Mouse (Mus musculus) heart, adult 9 months (tissue): Measurements from ENCODE around the gene Ranbp1.
"Not testable (repeated sequence)": the region's sequence is repeated elsewhere in the genome, so short reads cannot be mapped to it uniquely, and the experiment has no call there.

Source experiments
- DNase-seq, 2 experiments: peaks; one replicate each; pipeline ENCODE4 v3.0.0; 2022; ENCODE audit warnings: low spot score in 2 of 2

The Ranbp1 gene

DNA sequence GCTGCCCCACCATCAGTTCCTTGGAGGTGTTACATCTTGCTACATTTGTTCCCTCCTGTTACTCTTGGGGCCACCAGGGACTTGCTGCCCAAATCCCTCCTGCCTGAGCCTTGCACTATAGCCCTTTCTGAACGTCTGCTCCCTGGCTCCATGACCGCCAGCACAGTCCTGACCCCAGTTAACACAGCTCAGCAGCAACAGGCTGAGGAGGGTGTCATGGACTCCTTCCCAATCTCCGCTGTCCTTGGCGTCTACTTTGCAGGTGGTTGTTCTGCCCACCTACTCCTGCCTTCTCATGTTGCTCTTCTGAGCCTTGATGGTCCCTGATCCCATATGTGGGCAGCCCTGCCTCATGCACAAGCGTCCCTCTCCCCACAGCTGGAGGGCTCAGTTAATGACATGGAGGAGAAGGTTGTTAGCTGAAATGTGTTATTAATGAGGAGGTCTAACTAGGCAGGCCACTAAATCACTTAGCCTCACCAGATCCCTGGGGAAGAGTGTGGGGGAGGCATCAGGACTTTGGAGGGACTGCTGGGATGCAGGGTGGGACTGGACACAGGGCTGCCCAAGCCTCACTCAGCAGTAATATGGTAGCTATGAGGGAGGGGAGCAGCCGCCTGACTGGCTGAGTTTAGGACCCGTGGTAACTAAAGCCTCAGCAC, 45.0 kb downstream of the Ranbp1 start:
- DNase-seq = no peak

DNA sequence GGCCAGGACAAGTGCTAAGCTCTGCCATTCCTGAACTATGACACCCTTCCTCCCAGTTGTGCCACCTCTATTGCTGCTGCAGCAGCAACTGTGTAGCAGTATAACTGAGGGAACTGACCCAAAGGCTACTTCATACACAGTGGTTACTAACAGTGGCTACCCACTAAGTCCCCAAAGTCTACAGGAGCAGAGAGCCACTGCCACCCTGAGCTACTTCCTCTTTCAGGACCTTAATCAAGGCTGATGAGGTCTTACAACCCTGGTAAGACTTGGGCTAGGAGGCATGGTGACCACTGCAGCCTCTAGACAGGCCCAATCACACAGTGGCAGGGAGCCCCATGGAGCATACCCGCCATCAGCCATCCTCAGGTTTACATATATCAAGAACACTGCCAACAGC, 46.5 kb downstream of the Ranbp1 start:
- DNase-seq = no peak

DNA sequence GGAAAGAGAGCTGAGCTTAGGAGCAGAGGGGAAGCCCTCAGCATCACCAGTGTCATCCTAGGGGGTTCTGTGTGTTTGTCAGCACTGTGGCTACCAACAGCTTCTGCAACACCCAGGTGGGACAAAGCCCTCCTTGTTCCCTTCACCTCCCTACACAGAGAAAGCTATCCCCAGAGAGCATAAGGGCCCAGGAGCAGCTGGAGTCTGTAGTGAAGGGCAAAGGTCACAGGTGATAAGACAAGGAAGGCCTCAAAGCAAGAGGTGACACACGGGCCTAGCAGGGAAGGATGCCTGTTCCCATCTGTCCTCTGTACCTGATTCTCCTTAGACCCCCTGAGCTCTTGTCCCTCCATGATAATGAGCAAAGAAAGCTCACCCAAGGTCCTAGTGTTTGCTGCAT, 46.9 kb downstream of the Ranbp1 start:
- no peak for DNase-seq

DNA sequence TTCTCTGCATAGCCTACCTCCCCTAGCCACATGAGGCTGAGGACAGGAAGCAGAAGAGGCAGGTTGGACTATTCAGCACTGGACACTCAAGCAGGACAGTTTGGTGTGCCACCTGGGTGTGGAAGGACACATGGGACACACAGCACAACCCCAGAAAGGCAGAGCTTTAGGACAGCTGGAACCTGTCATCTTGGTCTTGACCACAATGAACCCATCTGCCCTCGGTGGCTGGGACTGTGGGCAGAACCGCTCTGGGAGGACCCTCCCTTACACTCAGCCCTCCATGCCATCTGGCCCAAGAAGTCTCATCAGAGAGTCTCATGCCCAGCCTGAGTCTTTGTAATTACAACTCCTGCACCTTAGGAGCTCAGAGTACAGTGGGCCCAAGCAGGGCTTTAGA, 48.5 kb downstream of the Ranbp1 start:
- no peak for DNase-seq

DNA sequence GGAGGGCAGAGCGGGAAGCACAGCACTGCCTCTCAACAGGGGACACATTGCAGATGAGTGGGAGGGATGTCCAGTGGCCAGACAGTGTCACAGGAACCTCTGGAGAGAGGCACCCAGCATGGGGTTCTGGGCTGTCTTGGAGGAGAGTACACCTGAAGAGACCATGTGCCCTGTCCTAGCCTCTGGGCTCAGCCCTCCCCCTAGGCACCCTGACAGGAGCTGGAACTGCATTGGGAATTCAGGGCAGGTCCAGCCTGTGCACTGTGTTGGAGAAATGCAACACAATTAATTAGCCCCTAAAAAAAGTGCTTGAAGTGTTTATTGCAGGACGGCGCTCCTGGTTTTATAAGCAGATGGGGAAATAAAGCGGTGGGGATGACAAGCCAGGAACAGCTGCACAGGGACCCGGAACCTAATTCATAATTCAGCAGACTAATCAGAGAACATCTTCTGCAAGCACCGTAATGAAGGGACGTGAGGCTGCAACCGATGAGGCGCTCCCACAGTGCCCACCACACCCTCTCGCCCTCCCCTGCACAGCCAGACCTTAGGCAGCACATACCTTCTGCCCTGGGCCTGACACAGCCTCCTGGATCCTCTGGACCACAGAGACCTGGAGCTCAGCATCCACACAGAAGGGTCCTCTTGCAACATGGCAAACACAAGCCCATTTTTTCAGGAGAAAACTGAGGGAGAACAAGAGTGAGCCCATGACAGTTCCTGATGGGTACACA, 50.0 kb downstream of the Ranbp1 start:
- no peak for DNase-seq

DNA sequence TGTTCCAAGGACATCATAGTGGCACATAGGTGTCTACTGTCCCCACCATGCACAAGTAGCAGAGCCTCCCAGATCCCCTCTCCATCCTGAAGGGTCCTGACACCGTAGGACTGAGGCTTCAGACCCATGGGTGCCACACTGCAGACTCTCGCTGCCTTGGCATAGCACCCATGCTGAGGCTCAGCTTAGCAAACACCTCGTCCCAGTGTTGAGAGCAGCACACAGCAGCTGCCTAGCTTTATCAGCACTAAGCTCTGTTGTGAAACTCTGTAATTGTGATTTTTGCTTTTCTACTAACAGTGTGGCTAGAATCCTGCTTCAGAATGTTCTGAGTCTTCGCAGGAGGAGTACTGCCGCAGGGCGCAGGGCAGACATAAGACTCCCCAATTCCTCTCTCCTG, 50.7 kb downstream of the Ranbp1 start:
- no peak for DNase-seq

DNA sequence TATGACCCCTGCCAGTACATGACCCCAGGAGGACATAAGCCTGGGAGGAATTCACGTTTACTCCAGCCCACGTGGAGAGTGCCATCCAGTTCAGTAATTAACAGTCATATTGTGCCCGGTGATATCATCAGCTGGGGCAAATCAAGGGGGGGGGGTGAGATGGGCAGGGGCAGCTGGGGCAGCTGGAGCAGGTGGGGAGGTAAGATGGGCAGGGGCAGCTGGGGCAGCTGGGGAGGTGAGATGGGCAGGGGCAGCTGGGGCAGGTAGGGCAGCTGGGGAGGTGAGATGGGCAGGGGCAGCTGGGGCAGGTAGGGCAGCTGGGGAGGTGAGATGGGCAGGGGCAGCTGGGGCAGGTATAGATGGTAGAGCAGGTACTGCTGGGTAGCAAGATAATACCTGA, 53.0 kb downstream of the Ranbp1 start:
- not testable (repeated sequence) for DNase-seq

DNA sequence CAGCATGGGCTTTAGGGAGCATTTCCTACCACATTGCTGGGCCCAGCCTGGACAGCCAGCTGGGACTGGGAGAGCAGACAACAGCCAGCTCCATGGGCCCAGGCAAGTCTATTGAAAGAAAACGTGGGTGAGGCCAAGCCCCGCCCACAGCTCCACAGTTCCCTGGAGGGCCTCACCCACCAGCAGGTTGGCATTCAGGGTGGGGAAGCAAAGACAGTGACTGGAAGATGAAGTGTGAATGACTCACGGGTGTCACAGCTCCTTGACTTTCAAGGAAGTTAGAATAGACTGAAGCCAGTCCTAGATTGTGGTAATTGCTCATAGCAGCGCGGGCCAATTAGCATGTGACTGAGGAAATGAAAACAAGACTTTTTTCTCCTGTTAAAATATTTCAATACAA, 53.5 kb downstream of the Ranbp1 start:
- DNase-seq = no peak

DNA sequence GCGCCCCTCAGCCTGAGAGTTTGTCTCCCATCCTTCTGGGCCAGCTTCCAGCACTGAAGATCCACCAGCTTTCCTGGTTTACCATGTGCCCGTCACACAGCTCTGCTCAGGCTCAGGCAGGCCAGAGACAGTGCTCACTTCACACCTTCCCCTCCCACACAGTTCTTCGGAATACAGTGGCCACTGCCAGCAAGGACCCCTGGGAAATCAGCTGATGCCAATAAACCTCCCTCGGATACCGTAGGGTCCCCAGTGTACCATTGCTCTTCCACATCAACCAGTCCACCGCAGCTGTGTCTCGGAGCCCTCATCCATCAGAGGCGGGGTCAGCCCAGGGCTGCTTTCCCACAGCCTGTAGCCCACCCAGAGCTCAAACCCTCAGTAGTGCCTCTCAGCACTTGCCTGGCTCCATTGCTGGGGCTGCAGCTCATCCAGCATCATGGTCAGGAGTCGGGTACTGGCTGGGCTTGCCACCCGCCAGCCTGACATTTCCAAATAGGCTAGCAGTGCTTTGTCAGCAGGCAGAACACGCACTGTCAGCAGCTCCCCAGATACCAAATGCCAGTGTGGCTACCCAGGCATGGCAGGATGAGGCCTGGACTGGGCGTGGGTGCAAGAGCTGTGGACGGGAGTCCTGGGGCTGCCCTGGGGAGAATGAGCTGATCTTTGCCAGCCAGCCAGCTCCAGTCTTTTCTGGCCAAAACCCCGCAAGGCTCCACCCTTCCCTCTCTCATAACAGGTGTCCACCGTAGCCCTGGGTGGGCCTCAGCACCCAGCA, 54.1 kb downstream of the Ranbp1 start:
- DNase-seq = no peak

DNA sequence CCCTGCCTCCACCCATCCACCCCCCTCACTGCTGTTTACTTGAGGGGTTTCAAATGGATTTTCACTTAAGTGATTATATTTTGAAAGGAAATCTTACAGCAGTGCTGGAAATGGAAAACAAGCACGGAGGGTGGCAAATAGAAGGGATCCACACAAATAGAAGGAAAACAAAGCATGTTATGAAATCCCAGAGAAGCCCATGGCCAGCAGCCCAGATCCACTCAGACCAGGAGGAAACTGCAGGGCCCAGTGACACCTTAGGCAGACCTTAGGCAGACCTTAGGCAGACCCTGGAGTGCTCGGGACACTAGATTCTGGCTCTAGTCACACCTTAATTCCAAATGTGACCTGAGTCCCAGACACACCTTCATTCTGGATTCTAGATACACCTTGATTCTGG, 57.5 kb downstream of the Ranbp1 start:
- DNase-seq = no peak
